Mouse (Mus musculus) MEL (cell line): ENCODE data around the gene Lhx5.

Experiments
- BHLHE40 ChIP-seq: IDR thresholded peaks from 2 replicates; pipeline ENCODE4 v1.6.1; 2012; ENCODE audit warnings: low read depth, mild to moderate bottlenecking, inconsistent platforms, low read length, improper control_type of control experiment, borderline replicate concordance
- CTCF ChIP-seq, 3 experiments: IDR thresholded peaks in 2 of 3; conservative IDR thresholded peaks in 1 of 3; 2 replicates each; pipeline ENCODE4 v1.5.1; 2011 to 2012; ENCODE audit warnings: low read length in 3 of 3, low read depth in 2 of 3, mild to moderate bottlenecking in 2 of 3, improper control_type of control experiment in 1 of 3, inconsistent platforms in 1 of 3, mixed read lengths in 1 of 3, moderate library complexity in 1 of 3; ENCODE audit not compliant: control insufficient read depth in 1 of 3, insufficient read depth in 1 of 3, poor library complexity in 1 of 3, severe bottlenecking in 1 of 3
- E2F4 ChIP-seq: IDR thresholded peaks from 2 replicates; pipeline ENCODE4 v1.6.1; 2011; ENCODE audit warnings: low read depth, low read length, improper control_type of control experiment, borderline replicate concordance
- EP300 ChIP-seq, 2 experiments: IDR thresholded peaks; 2 replicates each; pipeline ENCODE4 v1.6.1; 2011; ENCODE audit warnings: improper control_type of control experiment in 2 of 2, low read length in 2 of 2, low read depth in 1 of 2, mild to moderate bottlenecking in 1 of 2
- GATA1 ChIP-seq: IDR thresholded peaks from 2 replicates; pipeline ENCODE4 v1.6.1; 2011; ENCODE audit warnings: low read depth, low read length, improper control_type of control experiment
- MAX ChIP-seq: IDR thresholded peaks from 2 replicates; pipeline ENCODE4 v1.6.1; 2011; ENCODE audit warnings: low read length, improper control_type of control experiment
- MAZ ChIP-seq: IDR thresholded peaks from 2 replicates; pipeline ENCODE4 v1.6.1; 2012; ENCODE audit warnings: low read depth, mild to moderate bottlenecking, inconsistent platforms, low read length, improper control_type of control experiment
- POLR2A ChIP-seq, 2 experiments: IDR thresholded peaks; 2 replicates each; pipeline ENCODE4 v1.6.1; 2011 to 2012; ENCODE audit warnings: low read length in 2 of 2, mild to moderate bottlenecking in 2 of 2, control low read depth in 1 of 2, improper control_type of control experiment in 1 of 2, low read depth in 1 of 2, moderate library complexity in 1 of 2; ENCODE audit not compliant: control insufficient read depth in 1 of 2, insufficient read depth in 1 of 2, poor library complexity in 1 of 2
- POLR2AphosphoS5 ChIP-seq: IDR thresholded peaks from 2 replicates; pipeline ENCODE4 v1.6.1; 2012; ENCODE audit warnings: low read depth, borderline replicate concordance, mild to moderate bottlenecking, inconsistent platforms, low read length, moderate library complexity, mixed read lengths
- RAD21 ChIP-seq: IDR thresholded peaks from 2 replicates; pipeline ENCODE4 v1.6.1; 2011; ENCODE audit warnings: mild to moderate bottlenecking, low read depth, low read length, improper control_type of control experiment
- SMC3 ChIP-seq: IDR thresholded peaks from 2 replicates; pipeline ENCODE4 v1.6.1; 2011; ENCODE audit warnings: low read depth, low read length, improper control_type of control experiment
- TBP ChIP-seq: IDR thresholded peaks from 2 replicates; pipeline ENCODE4 v1.8.0; 2011; ENCODE audit warnings: low read depth, low read length, improper control_type of control experiment

GRCm38 (mm10) chr5:120461902-120462301 is 30.4 kb downstream of the Lhx5 start:
- no peak for TF ChIP-seq EP300 (IDR thresholded peaks at IDR 0.05; ENCODE audit: low read depth in 1 of 2, low read length in 2 of 2)
- TF ChIP-seq CTCF (IDR thresholded peaks at IDR 0.05 in 2 of 3, conservative IDR thresholded peaks at IDR 0.05 in 1 of 3; ENCODE audit: control insufficient read depth in 1 of 3, insufficient read depth in 1 of 3, low read depth in 2 of 3, low read length in 3 of 3, poor library complexity in 1 of 3, severe bottlenecking in 1 of 3) = no peak
- no peak for TF ChIP-seq MAZ
- TF ChIP-seq POLR2A (IDR thresholded peaks at IDR 0.05; ENCODE audit: control insufficient read depth in 1 of 2, insufficient read depth in 1 of 2, low read depth in 1 of 2, low read length in 2 of 2, poor library complexity in 1 of 2) = no peak
- no peak for TF ChIP-seq E2F4
- TF ChIP-seq TBP = no peak
- TF ChIP-seq GATA1 = no peak
- TF ChIP-seq RAD21 = no peak
- no peak for TF ChIP-seq BHLHE40
- no peak for TF ChIP-seq MAX
- TF ChIP-seq POLR2AphosphoS5 = no peak
- TF ChIP-seq SMC3 = no peak
